Mouse (Mus musculus): ENCODE measurements around the gene Fzr1.

- TF ChIP-seq CTCF (conservative IDR thresholded peaks at IDR 0.05; ENCODE audit: low read length) (peak; percentile 42), NANOG (IDR thresholded peaks at IDR 0.05; ENCODE audit: borderline replicate concordance, low read length) (no peak)
These were observed 38.4 kb upstream of the Fzr1 start for GRCm38 (mm10) chr10:81416581-81417226.
